In the genomic region with DNA sequence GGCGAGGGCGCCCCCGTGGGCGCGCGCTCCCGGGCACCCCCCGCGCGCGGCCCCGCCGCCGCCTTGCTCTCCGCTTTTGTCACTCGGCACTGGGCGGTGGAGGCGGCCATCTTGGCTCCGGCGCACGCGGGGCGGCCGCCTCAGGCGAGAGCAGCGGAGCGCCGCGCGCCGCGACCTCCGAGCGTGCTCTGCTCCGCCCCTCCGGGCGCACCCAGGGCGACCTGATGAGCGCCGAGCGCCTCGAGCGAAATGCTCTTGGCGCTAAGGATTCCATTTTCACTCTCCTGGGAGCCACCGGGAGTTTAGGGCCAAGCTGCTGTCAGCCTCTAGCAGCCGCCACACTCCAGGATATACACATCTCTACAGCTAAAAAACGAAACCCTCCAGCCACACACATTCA, we compare ENCODE assay signal across 8 mouse cellular contexts. TPM values are rescaled to one million over a fixed set of nuclear protein-coding genes. Genes with fewer than 3 reads are reported as not detected.
A peak's percentile ranks its signal among the peaks of the same experiment; 100 is the strongest.
DNase-seq lines count a peak whose midpoint lies in the region; ATAC-seq and TF ChIP-seq lines count a peak whose summit lies in the region.

No protein-coding gene starts in this region.

- peak; percentile 14; the same call in 1 of the 2 replicates for TF ChIP-seq CTCF in lung, embryonic 14.5 days (IDR thresholded peaks at IDR 0.05; ENCODE audit: low read depth)
- no peak for TF ChIP-seq CTCF in olfactory bulb, adult 2 months (IDR thresholded peaks at IDR 0.05; ENCODE audit: insufficient read depth, low read depth, low read length)
- TF ChIP-seq CTCF in thymus, adult 2 months (IDR thresholded peaks at IDR 0.05; ENCODE audit: borderline replicate concordance, control insufficient read depth, extremely low read depth, insufficient read depth, low read length, poor library complexity), result peak; percentile 44; the same call in 1 of the 2 replicates

- under 1% methylated on average over 18 of the region's 47 CpGs for WGBS in forebrain, embryonic 13.5 days
- WGBS in lung, embryonic 14.5 days, result 0% methylated on average over 30 of the region's 47 CpGs
- 1% methylated on average over 47 of the region's 47 CpGs for WGBS in olfactory bulb, adult 2 months
- WGBS in thymus, adult 2 months, result under 1% methylated on average over 42 of the region's 47 CpGs

- peak overlapping the region; percentile 98 for H3K9ac ChIP-seq in forebrain, embryonic 13.5 days
- peak overlapping the region; percentile 96 for H3K9ac ChIP-seq in lung, embryonic 14.5 days

- peaks cover 31% of the 10 kb centered on the region for H3K4me1 ChIP-seq in forebrain, embryonic 13.5 days
- H3K4me1 ChIP-seq in lung, embryonic 14.5 days (ENCODE audit: insufficient read depth), result peaks cover 7% of the 10 kb centered on the region; the same call in 1 of the 2 replicates
- H3K4me1 ChIP-seq in olfactory bulb, adult 2 months (ENCODE audit: control insufficient read depth, insufficient read depth, low read length), result peaks cover 13% of the 10 kb centered on the region
- H3K4me1 ChIP-seq in thymus, adult 2 months (replicated peaks; ENCODE audit: control insufficient read depth, insufficient read depth, low read length), result peaks cover 16% of the 10 kb centered on the region

- peaks cover 38% of the 10 kb centered on the region for H3K36me3 ChIP-seq in forebrain, embryonic 13.5 days (ENCODE audit: poor library complexity, severe bottlenecking)
- H3K36me3 ChIP-seq in lung, embryonic 14.5 days (ENCODE audit: insufficient read depth), result peaks cover 37% of the 10 kb centered on the region
- peaks cover 12% of the 10 kb centered on the region for H3K36me3 ChIP-seq in thymus, adult 2 months (ENCODE audit: control insufficient read depth, insufficient read depth, low read length)

- peak; percentile 96 for ATAC-seq in forebrain, embryonic 13.5 days
- peak; percentile 91 for ATAC-seq in lung, embryonic 14.5 days (ENCODE audit: insufficient read depth)

- 0 out of 2 replicates have a peak, but pooled peaks have one; percentile 39 for TF ChIP-seq POLR2A in olfactory bulb, adult 2 months (IDR thresholded peaks at IDR 0.05; ENCODE audit: insufficient read depth, low read depth, low read length)
- peak; percentile 39; the same call in 1 of the 2 replicates for TF ChIP-seq POLR2A in thymus, adult 2 months (IDR thresholded peaks at IDR 0.05; ENCODE audit: control insufficient read depth, extremely low read depth, insufficient read depth, low read length, poor library complexity)

- DNase-seq in ES-CJ7 (ENCODE audit: low read depth, low spot score), result peak; percentile 87
- DNase-seq in c-Kit-positive CD71-positive TER-119-positive erythroid progenitor cells, embryonic 14.5 days (ENCODE audit: low spot score), result peak; percentile 81
- DNase-seq in heart, postnatal 14 days, result peak; percentile 93 to 94
- peak; percentile 84 to 91 for DNase-seq in layer of hippocampus, adult 18-20 months (ENCODE audit: low spot score in 2 of 2)
- peak; percentile 97 for DNase-seq in lung, embryonic 14.5 days
- peak; percentile 85 for DNase-seq in thymus, adult 2 months

- peak overlapping the region; percentile 83 for H3K4me2 ChIP-seq in forebrain, embryonic 13.5 days
- H3K4me2 ChIP-seq in lung, embryonic 14.5 days, result peak overlapping the region; percentile 66

- no peaks in the 10 kb centered on the region for H3K9me3 ChIP-seq in forebrain, embryonic 13.5 days (replicated peaks)
- H3K9me3 ChIP-seq in lung, embryonic 14.5 days (ENCODE audit: low read depth, low read length), result no peaks in the 10 kb centered on the region

- H3K27me3 ChIP-seq in forebrain, embryonic 13.5 days, result no peaks in the 10 kb centered on the region
- no peaks in the 10 kb centered on the region for H3K27me3 ChIP-seq in lung, embryonic 14.5 days (ENCODE audit: insufficient read depth, low read length)
- H3K27me3 ChIP-seq in thymus, adult 2 months (ENCODE audit: control insufficient read depth, insufficient read depth, low read length), result no peaks in the 10 kb centered on the region

- intact Hi-C loops in heart, postnatal 14 days (cut with DNase I), result no loop called here

- peak overlapping the region; percentile 92 for H3K4me3 ChIP-seq in forebrain, embryonic 13.5 days
- peak overlapping the region; percentile 97 for H3K4me3 ChIP-seq in lung, embryonic 14.5 days (ENCODE audit: low read depth, low read length)
- H3K4me3 ChIP-seq in olfactory bulb, adult 2 months (ENCODE audit: insufficient read depth, low read depth, low read length), result peak overlapping the region; percentile 99
- H3K4me3 ChIP-seq in thymus, adult 2 months (ENCODE audit: control insufficient read depth, insufficient read depth, low read length), result peak overlapping the region; percentile 92

- peak overlapping the region; percentile 65 for H3K27ac ChIP-seq in forebrain, embryonic 13.5 days
- H3K27ac ChIP-seq in lung, embryonic 14.5 days (ENCODE audit: low read depth), result peak overlapping the region; percentile 51
- no peak overlapping the region for H3K27ac ChIP-seq in olfactory bulb, adult 2 months (ENCODE audit: insufficient read depth, low read depth, low read length)
- H3K27ac ChIP-seq in thymus, adult 2 months (ENCODE audit: control insufficient read depth, insufficient read depth, low read length), result no peak overlapping the region

RNA-seq across cellular contexts. Expression of gene Akap8l, which starts 13.9 kb away (rescaled TPM):
- polyA plus RNA-seq in forebrain, embryonic 13.5 days (2015; fragmentation: Nextera tagmentation; extraction: Ambion mirVana), result 113 and 119 TPM in 2 replicates
- total RNA-seq in heart, postnatal 14 days (2021), result 10 to 100 TPM; 49.2 to 57.1 TPM
- 100 to 1,000 TPM; 185 to 206 TPM for total RNA-seq in layer of hippocampus, adult 18-20 months (2021)
- polyA plus RNA-seq in lung, embryonic 14.5 days (2014; fragmentation: Nextera tagmentation; extraction: Ambion mirVana), result 68.7 and 82.0 TPM in 2 replicates
- not detected in 2 replicates for polyA plus RNA-seq in olfactory bulb, adult 2 months (2012; ENCODE audit: insufficient read depth, insufficient read length, low replicate concordance, missing spikeins)
- polyA plus RNA-seq in thymus, adult 2 months (2012; rRNA removed), result 191 and 196 TPM in 2 replicates

RNA-seq across cellular contexts. Expression of gene Wiz, which starts 24.9 kb away (rescaled TPM):
- polyA plus RNA-seq in forebrain, embryonic 13.5 days (2015; fragmentation: Nextera tagmentation; extraction: Ambion mirVana), result 26.6 and 27.7 TPM in 2 replicates
- 10 to 100 TPM; 22.4 to 23.4 TPM for total RNA-seq in heart, postnatal 14 days (2021)
- 10 to 100 TPM; 48.4 to 51.2 TPM for total RNA-seq in layer of hippocampus, adult 18-20 months (2021)
- 41.8 and 48.1 TPM in 2 replicates for polyA plus RNA-seq in lung, embryonic 14.5 days (2014; fragmentation: Nextera tagmentation; extraction: Ambion mirVana)
- polyA plus RNA-seq in olfactory bulb, adult 2 months (2012; ENCODE audit: insufficient read depth, insufficient read length, low replicate concordance, missing spikeins), result not detected in 2 replicates
- 57.1 and 71.0 TPM in 2 replicates for polyA plus RNA-seq in thymus, adult 2 months (2012; rRNA removed)

RNA-seq across cellular contexts. Expression of gene Rasal3, which starts 39.1 kb away (rescaled TPM):
- polyA plus RNA-seq in forebrain, embryonic 13.5 days (2015; fragmentation: Nextera tagmentation; extraction: Ambion mirVana), result 0.26 and 0.32 TPM in 2 replicates
- 1 to 10 TPM; 1.3 to 4.7 TPM for total RNA-seq in heart, postnatal 14 days (2021)
- total RNA-seq in layer of hippocampus, adult 18-20 months (2021), result 1 to 10 TPM; 3.2 to 5.0 TPM
- 0.93 and 1.0 TPM in 2 replicates for polyA plus RNA-seq in lung, embryonic 14.5 days (2014; fragmentation: Nextera tagmentation; extraction: Ambion mirVana)
- 242 TPM in 1 of 2 replicates, not detected in the other for polyA plus RNA-seq in olfactory bulb, adult 2 months (2012; ENCODE audit: insufficient read depth, insufficient read length, low replicate concordance, missing spikeins)
- polyA plus RNA-seq in thymus, adult 2 months (2012; rRNA removed), result 541 and 555 TPM in 2 replicates

RNA-seq across cellular contexts. Expression of gene Akap8, which starts 43.3 kb away (rescaled TPM):
- 112 and 114 TPM in 2 replicates for polyA plus RNA-seq in forebrain, embryonic 13.5 days (2015; fragmentation: Nextera tagmentation; extraction: Ambion mirVana)
- 10 to 100 TPM; 50.0 to 62.5 TPM for total RNA-seq in heart, postnatal 14 days (2021)
- total RNA-seq in layer of hippocampus, adult 18-20 months (2021), result 10 to 100 TPM; 79.0 to 84.6 TPM
- polyA plus RNA-seq in lung, embryonic 14.5 days (2014; fragmentation: Nextera tagmentation; extraction: Ambion mirVana), result 45.4 and 54.3 TPM in 2 replicates
- polyA plus RNA-seq in olfactory bulb, adult 2 months (2012; ENCODE audit: insufficient read depth, insufficient read length, low replicate concordance, missing spikeins), result 141 TPM in 1 of 2 replicates, not detected in the other
- polyA plus RNA-seq in thymus, adult 2 months (2012; rRNA removed), result 169 and 177 TPM in 2 replicates

RNA-seq across cellular contexts. Expression of gene Pglyrp2, which starts 59.6 kb away (rescaled TPM):
- not detected in 2 replicates for polyA plus RNA-seq in forebrain, embryonic 13.5 days (2015; fragmentation: Nextera tagmentation; extraction: Ambion mirVana)
- under 1 TPM; 0.24 to 0.93 TPM for total RNA-seq in heart, postnatal 14 days (2021)
- not detected for total RNA-seq in layer of hippocampus, adult 18-20 months (2021)
- polyA plus RNA-seq in lung, embryonic 14.5 days (2014; fragmentation: Nextera tagmentation; extraction: Ambion mirVana), result 0.07 TPM in 1 of 2 replicates, not detected in the other
- polyA plus RNA-seq in olfactory bulb, adult 2 months (2012; ENCODE audit: insufficient read depth, insufficient read length, low replicate concordance, missing spikeins), result not detected in 2 replicates
- 202 and 206 TPM in 2 replicates for polyA plus RNA-seq in thymus, adult 2 months (2012; rRNA removed)

Comparison
In these comparisons a context has a peak if more than half of its experiments do, and no peak if none do; other contexts are left out.
1. H3K27ac ChIP-seq: peak in forebrain, embryonic 13.5 days (single experiment) and lung, embryonic 14.5 days (single experiment); none in olfactory bulb, adult 2 months (single experiment) and thymus, adult 2 months (single experiment).
2. RNA of gene Akap8l, which starts 13.9 kb away (polyA plus RNA-seq): 191 to 196 TPM in thymus, adult 2 months, 113 to 119 TPM in forebrain, embryonic 13.5 days and 68.7 to 82.0 TPM in lung, embryonic 14.5 days; not detected in olfactory bulb, adult 2 months; every median in the first group is over 10 times any median in the second.
3. Peak in every context shown above with its lines, with median percentiles within 50 percentile points of each other: DNase-seq and H3K4me3 ChIP-seq.